Mouse (Mus musculus) E14TG2a.4 (cell line): ENCODE measurements around the gene Vrk3.
A peak's percentile ranks its signal among the peaks of the same experiment; 100 is the strongest.

ENCODE experiments used
- H3K27me3 ChIP-seq: 2 replicates; pipeline ENCODE4 v1.6.1; 2014; ENCODE audit warnings: low read length, control low read depth; ENCODE audit not compliant: insufficient read depth
- H3K36me3 ChIP-seq: 2 replicates; pipeline ENCODE4 v1.6.1; 2014; ENCODE audit warnings: low read length, control low read depth; ENCODE audit not compliant: insufficient read depth
- H3K4me1 ChIP-seq: replicated peaks from 2 replicates; pipeline ENCODE4 v1.6.1; 2014; ENCODE audit warnings: low read depth, low read length, control low read depth
- H3K4me3 ChIP-seq: replicated peaks from 2 replicates; pipeline ENCODE4 v1.5.1; 2014; ENCODE audit warnings: mild to moderate bottlenecking, low read length
- H3K9me3 ChIP-seq: 2 replicates; pipeline ENCODE4 v1.6.1; 2014; ENCODE audit warnings: low read length, control low read depth
- CTCF ChIP-seq: conservative IDR thresholded peaks from 2 replicates; pipeline ENCODE4 v1.5.1; 2014; ENCODE audit warnings: low read length
- NANOG ChIP-seq: IDR thresholded peaks from 2 replicates; pipeline ENCODE4 v1.6.1; 2014; ENCODE audit warnings: borderline replicate concordance, low read length, mixed read lengths
- POU5F1 ChIP-seq: IDR thresholded peaks from 2 replicates; pipeline ENCODE4 v1.6.1; 2014; ENCODE audit warnings: low read length, borderline replicate concordance

Vrk3 gene

GRCm38 (mm10) chr7:44810819-44811557, 62.8 kb downstream of the Vrk3 start:
- no peaks in the 10 kb centered on the region for H3K27me3 ChIP-seq
- TF ChIP-seq NANOG (no peak), CTCF (no peak), POU5F1 (no peak)

GRCm38 (mm10) chr7:44812651-44813325, 64.6 kb downstream of the Vrk3 start:
- TF ChIP-seq CTCF (no peak), POU5F1 (no peak), NANOG (no peak)
- Histone ChIP-seq H3K27me3 (no peaks in the 10 kb centered on the region), H3K9me3 (no peaks in the 10 kb centered on the region), H3K4me1 (peaks cover 28% of the 10 kb centered on the region), H3K36me3 (peaks cover 29% of the 10 kb centered on the region), H3K4me3 (peak overlapping the region; percentile 54)

More at GRCm38 (mm10) chr7:44810819-44811557, 62.8 kb downstream of the Vrk3 start:
- H3K36me3 ChIP-seq = peaks cover 22% of the 10 kb centered on the region
- peaks cover 22% of the 10 kb centered on the region for H3K4me1 ChIP-seq
- no peaks in the 10 kb centered on the region for H3K9me3 ChIP-seq
- H3K4me3 ChIP-seq = no peak overlapping the region

- H3K36me3 ChIP-seq = peaks cover 40% of the 10 kb centered on the region
- no peak overlapping the region for H3K4me3 ChIP-seq
- H3K27me3 ChIP-seq = no peaks in the 10 kb centered on the region
- no peaks in the 10 kb centered on the region for H3K9me3 ChIP-seq
- no peak for TF ChIP-seq POU5F1
- no peak for TF ChIP-seq CTCF
- H3K4me1 ChIP-seq = peaks cover 40% of the 10 kb centered on the region
These were observed 65.8 kb downstream of the Vrk3 start for GRCm38 (mm10) chr7:44813985-44814384.

GRCm38 (mm10) chr7:44814423-44814822, 66.2 kb downstream of the Vrk3 start:
- TF ChIP-seq POU5F1 = no peak
- no peak for TF ChIP-seq CTCF
- no peak for TF ChIP-seq NANOG
- H3K4me3 ChIP-seq = no peak overlapping the region; the same call in 1 of the 2 replicates
- H3K36me3 ChIP-seq = peaks cover 44% of the 10 kb centered on the region
- no peaks in the 10 kb centered on the region for H3K27me3 ChIP-seq
- no peaks in the 10 kb centered on the region for H3K9me3 ChIP-seq
- peaks cover 44% of the 10 kb centered on the region for H3K4me1 ChIP-seq

GRCm38 (mm10) chr7:44814952-44815553, 66.8 kb downstream of the Vrk3 start:
- H3K4me3 ChIP-seq = peak overlapping the region; percentile 96
- no peaks in the 10 kb centered on the region for H3K9me3 ChIP-seq
- TF ChIP-seq NANOG (no peak), CTCF (no peak), POU5F1 (no peak)
- H3K4me1 ChIP-seq = peaks cover 51% of the 10 kb centered on the region
- H3K27me3 ChIP-seq = no peaks in the 10 kb centered on the region
- peaks cover 50% of the 10 kb centered on the region for H3K36me3 ChIP-seq

GRCm38 (mm10) chr7:44815721-44816469, 67.7 kb downstream of the Vrk3 start, which contains the start of the genes Nup62 and Il4i1:
Gene Nup62, plus strand, starts transcription at chr7:44816088.
Gene Il4i1, plus strand, starts transcription at chr7:44816387.
- Histone ChIP-seq H3K4me3 (peak within 1 kb of the TSS; percentile 96), H3K27me3 (no peaks in the 10 kb centered on the region), H3K4me1 (peaks cover 59% of the 10 kb centered on the region), H3K9me3 (no peaks in the 10 kb centered on the region), H3K36me3 (peaks cover 59% of the 10 kb centered on the region)
- TF ChIP-seq POU5F1 = no peak
- TF ChIP-seq CTCF = no peak
- no peak for TF ChIP-seq NANOG

- Histone ChIP-seq H3K9me3 (no peaks in the 10 kb centered on the region), H3K4me3 (peak within 1 kb of the TSS; percentile 96), H3K36me3 (peaks cover 59% of the 10 kb centered on the region), H3K4me1 (peaks cover 65% of the 10 kb centered on the region), H3K27me3 (no peaks in the 10 kb centered on the region)
- TF ChIP-seq POU5F1 = no peak
- TF ChIP-seq NANOG = no peak
- TF ChIP-seq CTCF = no peak
These were observed 68.3 kb downstream of the Vrk3 start, which contains the start of gene Atf5 for GRCm38 (mm10) chr7:44816470-44817021. Gene Atf5, minus strand, starts transcription at chr7:44816658.
